Comparison of ENCODE assay signal across 20 mouse cellular contexts in genomic region chr15:90975914-90976313, GRCm38 (mm10).
DNase-seq lines count a peak whose midpoint lies in the region; ATAC-seq and TF ChIP-seq lines count a peak whose summit lies in the region.
"Had no signal": no experiment of that assay in that cellular context is flagged by ENCODE, and none has a peak within 500 bp of the region (broad histone marks: within the 10 kb centered on the region; RNA-seq: fewer than 3 reads in every experiment).

No protein-coding gene starts in this region.

- ATAC-seq in forebrain, postnatal 0 days, result no peak
- no peak for ATAC-seq in forebrain, embryonic 14.5 days
- no peak for ATAC-seq in kidney, postnatal 0 days (replicated peaks; ENCODE audit: low FRiP score, low read depth)
- ATAC-seq in lung, postnatal 0 days, result no peak
- ATAC-seq: inflammation-experienced regulatory T-cells, adult 6 months had no signal

- no peak overlapping the region for H3K27ac ChIP-seq in forebrain, postnatal 0 days (ENCODE audit: low read depth, low read length)
- H3K27ac ChIP-seq in forebrain, embryonic 14.5 days (ENCODE audit: low read depth, low read length), result no peak overlapping the region
- no peak overlapping the region for H3K27ac ChIP-seq in kidney, postnatal 0 days
- no peak overlapping the region for H3K27ac ChIP-seq in lung, postnatal 0 days (ENCODE audit: low read length)
- H3K27ac ChIP-seq: forebrain, embryonic 12.5 days; heart, embryonic 15.5 days; limb, embryonic 10.5 days; liver, embryonic 15.5 days; macrophage; midbrain, embryonic 10.5 days; neural tube, embryonic 13.5 days; stomach, embryonic 15.5 days had no signal

- no peak for TF ChIP-seq POLR2A in lung, adult 2 months (IDR thresholded peaks at IDR 0.05; ENCODE audit: borderline replicate concordance, extremely low read depth, low read depth, low read length)

- no peak overlapping the region for H3K4me3 ChIP-seq in forebrain, postnatal 0 days (ENCODE audit: low read depth, low read length)
- H3K4me3 ChIP-seq in forebrain, embryonic 14.5 days (ENCODE audit: low read depth, low read length), result no peak overlapping the region
- no peak overlapping the region for H3K4me3 ChIP-seq in kidney, postnatal 0 days (replicated peaks; ENCODE audit: low read depth, low read length)
- H3K4me3 ChIP-seq in lung, postnatal 0 days (ENCODE audit: low read depth, low read length), result no peak overlapping the region
- no peak overlapping the region for H3K4me3 ChIP-seq in lung, adult 2 months (replicated peaks; ENCODE audit: extremely low read depth, low read depth, low read length)
- H3K4me3 ChIP-seq: forebrain, embryonic 12.5 days; heart, embryonic 15.5 days; limb, embryonic 10.5 days; liver, embryonic 15.5 days; midbrain, embryonic 10.5 days; neural tube, embryonic 13.5 days; stomach, embryonic 15.5 days had no signal

- no peaks in the 10 kb centered on the region for H3K9me3 ChIP-seq in forebrain, postnatal 0 days (ENCODE audit: low read length)
- H3K9me3 ChIP-seq in forebrain, embryonic 14.5 days (replicated peaks; ENCODE audit: control insufficient read depth, low read length), result no peaks in the 10 kb centered on the region; the same call in 1 of the 2 replicates
- H3K9me3 ChIP-seq in kidney, postnatal 0 days (replicated peaks; ENCODE audit: low read length), result no peaks in the 10 kb centered on the region
- no peaks in the 10 kb centered on the region for H3K9me3 ChIP-seq in lung, postnatal 0 days (ENCODE audit: low read length)
- H3K9me3 ChIP-seq: forebrain, embryonic 12.5 days; limb, embryonic 10.5 days; neural tube, embryonic 13.5 days; stomach, embryonic 15.5 days had no signal

- TF ChIP-seq EP300 in lung, postnatal 0 days (IDR thresholded peaks at IDR 0.05), result no peak

- intact Hi-C loops in left cerebral cortex, postnatal 4 days (cut with DNase I), result no loop called here

- peaks cover 36% of the 10 kb centered on the region for H3K36me3 ChIP-seq in forebrain, postnatal 0 days (ENCODE audit: insufficient read depth)
- peaks cover 54% of the 10 kb centered on the region for H3K36me3 ChIP-seq in forebrain, embryonic 14.5 days (ENCODE audit: control insufficient read depth, insufficient read depth, low read length)
- peaks cover 6% of the 10 kb centered on the region; the same call in 1 of the 2 replicates for H3K36me3 ChIP-seq in kidney, postnatal 0 days (ENCODE audit: insufficient read depth, low read length)
- H3K36me3 ChIP-seq in lung, postnatal 0 days (ENCODE audit: insufficient read depth, low read length), result peaks cover 4% of the 10 kb centered on the region; the same call in 1 of the 2 replicates

- H3K9ac ChIP-seq in forebrain, postnatal 0 days, result no peak overlapping the region
- no peak overlapping the region for H3K9ac ChIP-seq in forebrain, embryonic 14.5 days (ENCODE audit: low read length)
- no peak overlapping the region for H3K9ac ChIP-seq in kidney, postnatal 0 days (ENCODE audit: low read depth, low read length)
- no peak overlapping the region for H3K9ac ChIP-seq in lung, postnatal 0 days (replicated peaks; ENCODE audit: low read depth)
- H3K9ac ChIP-seq: forebrain, embryonic 12.5 days; heart, embryonic 15.5 days; liver, embryonic 15.5 days; neural tube, embryonic 13.5 days; stomach, embryonic 15.5 days had no signal

- no peaks in the 10 kb centered on the region for H3K4me1 ChIP-seq in forebrain, postnatal 0 days (ENCODE audit: insufficient read depth)
- no peaks in the 10 kb centered on the region; the same call in none of the 2 replicates for H3K4me1 ChIP-seq in forebrain, embryonic 14.5 days (ENCODE audit: control insufficient read depth, insufficient read depth, low read length)
- no peaks in the 10 kb centered on the region for H3K4me1 ChIP-seq in kidney, postnatal 0 days (replicated peaks; ENCODE audit: insufficient read depth, low read length)
- no peaks in the 10 kb centered on the region for H3K4me1 ChIP-seq in lung, postnatal 0 days (ENCODE audit: insufficient read depth, low read depth, low read length)
- H3K4me1 ChIP-seq in lung, adult 2 months (ENCODE audit: control insufficient read depth, insufficient read depth, low read length), result no peaks in the 10 kb centered on the region
- H3K4me1 ChIP-seq: heart, embryonic 15.5 days; liver, embryonic 15.5 days; stomach, embryonic 15.5 days had no signal

- H3K27me3 ChIP-seq in forebrain, postnatal 0 days (ENCODE audit: insufficient read depth, low read length), result no peaks in the 10 kb centered on the region
- no peaks in the 10 kb centered on the region for H3K27me3 ChIP-seq in forebrain, embryonic 14.5 days (replicated peaks; ENCODE audit: control insufficient read depth, insufficient read depth, low read length)
- H3K27me3 ChIP-seq in kidney, postnatal 0 days (ENCODE audit: insufficient read depth, low read length), result no peaks in the 10 kb centered on the region
- H3K27me3 ChIP-seq in lung, postnatal 0 days (replicated peaks; ENCODE audit: insufficient read depth, low read length), result no peaks in the 10 kb centered on the region
- H3K27me3 ChIP-seq: forebrain, embryonic 12.5 days; heart, embryonic 15.5 days; liver, embryonic 15.5 days; neural tube, embryonic 13.5 days; stomach, embryonic 15.5 days had no signal

- WGBS in forebrain, postnatal 0 days, result 75% methylated on average over 5 of the region's 5 CpGs
- WGBS in forebrain, embryonic 14.5 days, result 80% methylated on average over 5 of the region's 5 CpGs
- 77% methylated on average over 5 of the region's 5 CpGs for WGBS in kidney, postnatal 0 days
- WGBS in lung, postnatal 0 days, result 71% methylated on average over 5 of the region's 5 CpGs
- 75% methylated on average over 5 of the region's 5 CpGs for WGBS in lung, adult 2 months

- peak; percentile 30; the same call in 1 of the 2 replicates for TF ChIP-seq CTCF in forebrain, postnatal 0 days (IDR thresholded peaks at IDR 0.05; ENCODE audit: low read depth)
- peak; percentile 28; the same call in 1 of the 2 replicates for TF ChIP-seq CTCF in kidney, postnatal 0 days (IDR thresholded peaks at IDR 0.05; ENCODE audit: low read depth)
- TF ChIP-seq CTCF in lung, postnatal 0 days (IDR thresholded peaks at IDR 0.05), result peak; percentile 40
- TF ChIP-seq CTCF in lung, adult 2 months (IDR thresholded peaks at IDR 0.05; ENCODE audit: insufficient read depth, low read length), result no peak

- no peak overlapping the region for H3K4me2 ChIP-seq in forebrain, postnatal 0 days (ENCODE audit: low read depth)
- H3K4me2 ChIP-seq in forebrain, embryonic 14.5 days (ENCODE audit: low read length), result no peak overlapping the region
- no peak overlapping the region for H3K4me2 ChIP-seq in kidney, postnatal 0 days (ENCODE audit: low read length)
- no peak overlapping the region for H3K4me2 ChIP-seq in lung, postnatal 0 days (replicated peaks; ENCODE audit: low read depth, low read length)
- H3K4me2 ChIP-seq: forebrain, embryonic 12.5 days; heart, embryonic 15.5 days; liver, embryonic 15.5 days; neural tube, embryonic 13.5 days; stomach, embryonic 15.5 days had no signal

- DNase-seq in forebrain, postnatal 0 days, result no peak
- no peak for DNase-seq in forebrain, embryonic 14.5 days (ENCODE audit: low spot score)
- DNase-seq in kidney, postnatal 0 days (ENCODE audit: low spot score), result no peak
- no peak for DNase-seq in kidney, postnatal 14 days
- no peak for DNase-seq in lung, postnatal 0 days (ENCODE audit: low spot score)
- DNase-seq in lung, adult 2 months, result no peak
- DNase-seq in NIH3T3 (ENCODE audit: low read depth), result peak; percentile 23
- DNase-seq in left cerebral cortex, postnatal 4 days, result no peak
- DNase-seq: cerebellum, adult 9-10 months; gastrocnemius, postnatal 14 days; right cerebral cortex, postnatal 25 days had no signal
